Mouse (Mus musculus) kidney, embryonic 16.5 days (tissue): ENCODE measurements at regions not wholly inside any gene's neighbourhood (a gene's known extent, or its start where the extent isn't known, plus 50 kb on each side); places are given as distances from the start of the nearest gene placed in this dataset.

Experiments
- ATAC-seq: fragments of 200-750 bp; cut with Nextera tagmentation; 2 replicates; pipeline ENCODE4 v1.8.0; 2017; ENCODE audit warnings: moderate TSS enrichment; ENCODE audit not compliant: low FRiP score, low TSS enrichment
- H3K27ac ChIP-seq: fragments of 300-500 bp; sonication (generic); 2 replicates; pipeline ENCODE4 v1.5.1; 2014; ENCODE audit warnings: low read length
- H3K27me3 ChIP-seq: fragments of 300-500 bp; sonication (generic); 2 replicates; pipeline ENCODE4 v1.6.1; 2014; ENCODE audit warnings: low read length, control low read depth, mixed read lengths; ENCODE audit not compliant: insufficient read depth
- H3K36me3 ChIP-seq: fragments of 300-500 bp; sonication (generic); 2 replicates; pipeline ENCODE4 v1.6.1; 2014; ENCODE audit warnings: low read length, control low read depth, mixed read lengths; ENCODE audit not compliant: insufficient read depth
- H3K4me1 ChIP-seq: fragments of 300-500 bp; sonication (generic); 2 replicates; pipeline ENCODE4 v1.6.1; 2014; ENCODE audit warnings: low read length, control low read depth, mixed read lengths; ENCODE audit not compliant: insufficient read depth
- H3K4me2 ChIP-seq: fragments of 300-500 bp; sonication (generic); replicated peaks from 2 replicates; pipeline ENCODE4 v1.6.1; 2014; ENCODE audit warnings: low read depth, low read length
- H3K4me3 ChIP-seq: fragments of 300-500 bp; sonication (generic); 2 replicates; pipeline ENCODE4 v1.5.1; 2014; ENCODE audit warnings: mild to moderate bottlenecking, low read length
- H3K9ac ChIP-seq: fragments of 300-500 bp; sonication (generic); replicated peaks from 2 replicates; pipeline ENCODE4 v1.6.1; 2014; ENCODE audit warnings: low read length
- H3K9me3 ChIP-seq: fragments of 300-500 bp; sonication (generic); 2 replicates; pipeline ENCODE4 v1.6.1; 2016; ENCODE audit warnings: low read length, control low read depth
- WGBS: fragments of 180-500 bp; shearing (Covaris S2); extraction: QIAGEN DNeasy Blood & Tissue Kit; methylation state at CpG from one replicate; pipeline ENCODE4 v1.1.7; 2014; 5-methylcytosine and 5-hydroxymethylcytosine counted together

DNA sequence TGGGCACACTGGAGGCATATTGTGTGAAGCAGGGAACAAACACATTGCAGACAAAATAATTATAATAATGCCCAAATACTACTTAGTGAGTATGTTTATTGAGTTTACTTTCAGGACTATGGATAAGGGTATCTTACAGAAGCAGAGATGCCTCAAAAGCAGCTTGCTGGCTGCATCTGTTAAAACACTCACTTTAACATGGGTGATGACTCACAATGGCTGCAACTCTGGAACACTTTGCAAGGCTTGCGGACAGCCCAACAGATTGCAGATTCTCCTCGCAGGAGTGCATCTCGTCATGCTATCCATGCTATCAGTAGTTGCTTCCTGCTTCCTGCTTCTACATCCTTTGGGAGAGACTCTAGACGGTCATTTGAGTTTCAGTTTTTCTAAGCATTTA lies 373.2 kb upstream of the Arpp21 start:
- ATAC-seq, result no peak
- Histone ChIP-seq H3K4me3 (no peak overlapping the region), H3K9me3 (no peaks in the 10 kb centered on the region), H3K9ac (no peak overlapping the region), H3K27ac (no peak overlapping the region), H3K27me3 (no peaks in the 10 kb centered on the region), H3K4me2 (no peak overlapping the region), H3K36me3 (no peaks in the 10 kb centered on the region), H3K4me1 (no peaks in the 10 kb centered on the region)
- 75% methylated on average over 4 of the region's 4 CpGs for WGBS

DNA sequence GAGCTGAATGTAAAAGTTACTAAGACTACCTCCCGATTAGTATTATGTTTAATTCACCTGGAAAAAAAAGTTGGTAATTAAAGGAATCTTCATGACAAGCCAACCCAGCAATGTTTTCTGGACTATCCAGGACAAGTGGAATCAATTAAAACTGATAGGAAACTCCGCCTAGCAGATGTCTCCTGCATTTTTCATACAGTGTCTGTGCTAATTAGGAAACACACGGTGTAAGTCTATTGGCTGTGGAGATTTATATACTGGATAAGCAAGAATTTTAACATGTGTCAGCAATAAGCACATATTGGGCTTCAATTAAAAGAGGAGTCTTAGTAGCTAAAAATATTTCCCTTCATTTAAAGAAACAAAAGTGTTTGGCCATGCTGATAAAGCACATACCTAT lies 371.5 kb upstream of the Arpp21 start:
- ATAC-seq, result no peak
- Histone ChIP-seq H3K4me3 (no peak overlapping the region), H3K36me3 (no peaks in the 10 kb centered on the region), H3K9me3 (no peaks in the 10 kb centered on the region), H3K27me3 (no peaks in the 10 kb centered on the region), H3K27ac (no peak overlapping the region), H3K4me1 (no peaks in the 10 kb centered on the region), H3K4me2 (no peak overlapping the region), H3K9ac (no peak overlapping the region)
- 76% methylated on average over 3 of the region's 3 CpGs for WGBS

DNA sequence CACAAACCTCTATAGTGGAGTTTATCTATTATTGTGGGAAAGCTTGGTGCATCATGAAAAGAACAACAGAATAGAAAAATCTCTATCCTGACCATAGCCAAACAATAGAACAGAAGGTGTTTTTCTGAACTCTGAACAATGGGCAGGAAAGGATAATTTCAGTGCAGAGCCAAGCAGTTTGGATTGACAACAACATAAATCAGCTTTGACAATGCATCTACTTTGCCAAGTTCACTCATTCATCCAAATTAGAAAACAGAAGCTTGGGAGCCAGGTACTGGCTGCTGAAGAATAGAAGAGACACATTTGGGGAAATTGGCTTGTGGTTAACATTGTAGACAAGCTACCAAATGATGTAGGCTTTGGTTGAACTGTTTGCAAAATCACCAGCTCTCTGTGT lies 360.0 kb upstream of the Arpp21 start:
- no peaks in the 10 kb centered on the region for H3K27me3 ChIP-seq
- no peak overlapping the region for H3K27ac ChIP-seq
- H3K4me1 ChIP-seq, result no peaks in the 10 kb centered on the region
- no peaks in the 10 kb centered on the region for H3K9me3 ChIP-seq
- H3K9ac ChIP-seq, result no peak overlapping the region
- no peak overlapping the region for H3K4me2 ChIP-seq
- no peak overlapping the region for H3K4me3 ChIP-seq
- no peaks in the 10 kb centered on the region for H3K36me3 ChIP-seq
- ATAC-seq, result no peak

DNA sequence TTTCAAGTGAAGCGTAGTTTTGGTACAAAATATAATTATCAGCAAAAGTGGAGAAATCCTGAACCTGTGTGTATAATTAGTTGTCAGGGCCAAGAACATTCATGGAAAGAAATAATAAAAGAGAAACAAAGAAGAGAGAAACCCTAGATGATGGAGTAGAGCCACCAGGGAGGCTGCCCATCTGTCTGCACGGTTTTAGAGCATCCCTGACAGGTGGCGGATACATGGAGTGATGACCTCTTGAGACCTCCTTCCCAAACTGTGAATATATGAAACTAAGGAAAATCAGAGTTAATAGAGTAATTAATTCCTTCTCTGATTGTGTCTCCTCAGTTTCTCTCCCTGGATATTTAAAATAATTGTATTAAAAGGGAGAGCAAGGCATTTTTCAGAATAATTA lies 354.5 kb upstream of the Arpp21 start:
- no peak overlapping the region for H3K9ac ChIP-seq
- H3K27ac ChIP-seq, result no peak overlapping the region
- no peak overlapping the region for H3K4me2 ChIP-seq
- ATAC-seq, result no peak
- H3K4me1 ChIP-seq, result no peaks in the 10 kb centered on the region
- H3K36me3 ChIP-seq, result no peaks in the 10 kb centered on the region
- no peaks in the 10 kb centered on the region for H3K27me3 ChIP-seq
- WGBS, result 69% methylated on average over 3 of the region's 3 CpGs
- H3K9me3 ChIP-seq, result no peaks in the 10 kb centered on the region
- H3K4me3 ChIP-seq, result no peak overlapping the region

DNA sequence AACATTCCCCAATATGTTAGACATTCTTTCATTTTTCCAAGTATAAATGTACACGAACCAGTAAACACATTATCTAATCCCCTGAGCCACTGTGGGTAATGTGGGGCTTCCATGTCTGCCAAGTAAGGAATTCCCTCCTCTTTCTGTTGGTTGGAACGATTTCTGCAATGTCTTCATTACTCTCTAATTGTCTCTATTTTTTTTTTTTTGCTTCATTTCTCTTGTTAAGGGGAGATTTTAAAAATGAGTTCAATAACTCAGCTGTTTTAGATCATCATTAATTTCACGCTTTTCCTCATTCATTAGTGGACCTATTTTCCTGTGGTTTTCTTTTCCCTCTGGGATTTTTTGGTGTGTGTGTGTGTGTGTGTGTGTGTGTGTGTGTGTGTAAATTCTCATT lies 337.6 kb upstream of the Arpp21 start:
- WGBS, result 82% methylated on average over 3 of the region's 3 CpGs
- no peak for ATAC-seq
- H3K9me3 ChIP-seq, result no peaks in the 10 kb centered on the region
- H3K4me3 ChIP-seq, result no peak overlapping the region
- no peaks in the 10 kb centered on the region for H3K4me1 ChIP-seq
- no peaks in the 10 kb centered on the region for H3K36me3 ChIP-seq
- H3K27ac ChIP-seq, result no peak overlapping the region
- no peak overlapping the region for H3K9ac ChIP-seq
- H3K4me2 ChIP-seq, result no peak overlapping the region
- H3K27me3 ChIP-seq, result no peaks in the 10 kb centered on the region

DNA sequence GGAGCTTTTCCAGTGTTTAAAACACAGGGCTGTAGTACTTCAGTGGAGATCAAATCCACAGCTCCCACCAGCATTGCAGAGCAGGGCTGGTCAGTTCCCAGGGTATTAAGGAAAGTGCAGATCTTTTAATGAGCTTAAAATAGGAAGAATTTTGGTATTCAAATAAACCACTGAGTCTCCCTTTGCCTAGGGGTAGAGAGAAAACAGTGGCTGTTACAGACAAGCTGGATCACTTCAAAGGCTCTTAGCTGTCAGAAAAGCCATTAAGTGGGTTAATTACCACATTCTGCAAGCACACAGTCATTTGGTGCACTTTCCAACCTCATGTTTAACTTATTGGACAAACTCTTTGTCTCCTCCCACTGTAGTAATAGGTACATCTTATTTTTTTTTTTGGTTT lies 325.6 kb upstream of the Arpp21 start:
- H3K9ac ChIP-seq, result no peak overlapping the region
- H3K4me3 ChIP-seq, result no peak overlapping the region
- ATAC-seq, result no peak
- no peaks in the 10 kb centered on the region for H3K27me3 ChIP-seq
- H3K4me2 ChIP-seq, result no peak overlapping the region
- no peaks in the 10 kb centered on the region for H3K9me3 ChIP-seq
- no peaks in the 10 kb centered on the region for H3K36me3 ChIP-seq
- no peak overlapping the region for H3K27ac ChIP-seq
- H3K4me1 ChIP-seq, result no peaks in the 10 kb centered on the region

DNA sequence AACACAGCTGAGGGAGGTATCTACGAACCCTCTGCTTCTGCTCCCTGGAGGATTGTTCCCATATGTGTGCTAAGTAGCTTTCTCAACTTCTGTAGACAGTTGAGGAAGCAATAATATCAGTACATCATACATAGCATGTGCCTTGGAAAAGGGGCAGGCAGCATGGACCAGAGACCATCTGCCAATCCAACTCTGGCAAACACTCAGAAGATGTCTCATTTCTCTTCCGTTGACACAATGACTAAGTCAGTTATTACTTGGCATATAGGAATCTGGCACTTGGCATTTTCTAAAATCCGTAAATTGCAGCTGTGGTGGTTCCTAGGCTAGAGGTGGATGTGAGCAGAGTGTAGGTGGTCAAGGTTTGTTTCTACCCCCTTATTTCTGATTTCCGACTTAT lies 324.5 kb upstream of the Arpp21 start:
- Histone ChIP-seq H3K36me3 (no peaks in the 10 kb centered on the region), H3K27ac (no peak overlapping the region), H3K9me3 (no peaks in the 10 kb centered on the region), H3K9ac (no peak overlapping the region), H3K4me3 (no peak overlapping the region), H3K27me3 (no peaks in the 10 kb centered on the region), H3K4me2 (no peak overlapping the region), H3K4me1 (no peaks in the 10 kb centered on the region)
- WGBS, result 89% methylated on average over 4 of the region's 4 CpGs
- ATAC-seq, result no peak

DNA sequence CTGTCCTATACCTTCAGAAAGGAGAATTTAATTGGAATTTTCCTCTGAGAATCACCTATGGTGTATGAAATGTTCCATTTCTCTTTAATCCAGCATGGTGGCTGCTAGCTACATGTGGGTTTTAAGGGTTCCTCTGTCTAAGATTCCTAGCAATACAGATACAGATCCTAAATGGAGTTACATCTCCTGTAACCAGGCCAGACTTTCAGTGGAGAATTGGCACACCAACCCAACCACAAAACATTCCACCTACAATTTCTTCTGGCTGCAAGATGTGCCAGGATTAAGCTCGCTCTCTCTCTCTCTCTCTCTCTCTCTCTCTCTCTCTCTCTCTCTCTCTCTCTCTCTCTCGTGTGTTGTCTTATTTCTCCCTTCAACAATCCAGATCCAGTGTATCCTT lies 302.2 kb upstream of the Arpp21 start:
- 78% methylated on average over 2 of the region's 2 CpGs for WGBS
- no peak overlapping the region for H3K4me2 ChIP-seq
- no peaks in the 10 kb centered on the region for H3K27me3 ChIP-seq
- H3K4me3 ChIP-seq, result no peak overlapping the region
- H3K27ac ChIP-seq, result no peak overlapping the region
- no peaks in the 10 kb centered on the region for H3K36me3 ChIP-seq
- no peaks in the 10 kb centered on the region for H3K9me3 ChIP-seq
- no peaks in the 10 kb centered on the region for H3K4me1 ChIP-seq
- no peak overlapping the region for H3K9ac ChIP-seq
- no peak for ATAC-seq

DNA sequence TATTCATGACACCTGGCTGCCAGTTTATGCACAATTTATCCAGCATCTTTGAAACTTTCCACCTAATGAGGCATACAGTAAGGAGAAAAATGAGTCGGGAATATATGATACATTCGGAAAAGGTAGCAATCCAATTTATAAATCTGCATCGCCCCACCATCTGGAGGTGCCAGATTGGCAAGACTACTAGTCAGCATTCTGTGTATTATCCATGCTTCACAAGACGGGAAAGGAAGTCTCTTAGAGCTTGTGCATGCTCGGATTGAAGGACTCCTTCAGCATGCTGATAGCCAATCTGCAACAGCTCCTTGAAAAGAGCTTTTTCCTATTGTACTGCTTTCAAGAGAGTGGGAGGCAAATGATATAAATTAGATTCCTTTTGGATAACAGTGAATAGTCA lies 289.6 kb upstream of the Arpp21 start:
- no peaks in the 10 kb centered on the region for H3K27me3 ChIP-seq
- no peak overlapping the region for H3K4me2 ChIP-seq
- H3K27ac ChIP-seq, result no peak overlapping the region
- WGBS, result 88% methylated on average over 5 of the region's 5 CpGs
- H3K4me1 ChIP-seq, result no peaks in the 10 kb centered on the region
- no peak overlapping the region for H3K4me3 ChIP-seq
- H3K36me3 ChIP-seq, result no peaks in the 10 kb centered on the region
- H3K9me3 ChIP-seq, result no peaks in the 10 kb centered on the region
- no peak overlapping the region for H3K9ac ChIP-seq
- ATAC-seq, result no peak

DNA sequence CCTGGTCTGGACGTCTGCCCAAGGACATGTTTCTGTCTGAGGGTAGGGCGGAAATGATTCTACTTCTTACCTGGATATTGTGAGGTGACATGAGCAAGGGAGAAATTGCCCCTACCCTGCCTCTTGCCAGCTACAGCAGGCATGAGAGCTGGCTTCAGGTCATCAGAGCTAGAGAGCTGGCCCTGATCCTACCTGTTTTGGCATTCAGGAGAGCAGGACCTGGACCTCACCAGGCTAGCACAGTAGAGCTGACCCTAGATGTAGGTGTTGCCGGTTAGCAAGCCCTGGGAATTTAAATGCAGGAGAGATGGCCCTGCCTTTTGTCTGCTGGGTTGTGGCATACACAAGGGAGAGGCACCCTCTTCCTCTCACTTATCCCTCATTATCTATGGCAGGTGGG lies 287.5 kb upstream of the Arpp21 start:
- no peak for ATAC-seq
- no peaks in the 10 kb centered on the region for H3K4me1 ChIP-seq
- H3K4me3 ChIP-seq, result no peak overlapping the region
- no peaks in the 10 kb centered on the region for H3K27me3 ChIP-seq
- H3K36me3 ChIP-seq, result no peaks in the 10 kb centered on the region
- no peaks in the 10 kb centered on the region for H3K9me3 ChIP-seq
- 83% methylated on average over 3 of the region's 3 CpGs for WGBS
- no peak overlapping the region for H3K27ac ChIP-seq
- no peak overlapping the region for H3K4me2 ChIP-seq
- H3K9ac ChIP-seq, result no peak overlapping the region

DNA sequence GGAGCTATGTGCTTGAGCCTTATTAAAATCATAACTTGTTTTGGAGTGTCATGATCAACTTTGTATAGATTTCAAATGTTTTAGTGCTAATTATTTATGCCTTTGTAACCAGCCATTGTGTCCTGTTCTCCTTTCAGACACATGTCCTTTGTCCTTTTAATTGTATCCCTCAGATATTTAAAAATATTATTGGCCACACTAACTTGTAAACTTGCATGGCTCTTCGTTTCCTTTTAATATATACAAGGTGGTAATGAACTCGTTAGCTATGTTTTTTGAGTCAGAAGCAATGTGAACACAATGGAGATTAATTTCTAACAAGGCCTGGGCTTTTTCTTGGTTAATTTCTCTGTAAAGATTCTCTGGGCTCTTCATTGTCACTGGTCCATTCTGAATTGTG lies 275.0 kb upstream of the Arpp21 start:
- no peak overlapping the region for H3K4me2 ChIP-seq
- H3K36me3 ChIP-seq, result no peaks in the 10 kb centered on the region
- H3K4me1 ChIP-seq, result no peaks in the 10 kb centered on the region
- H3K9ac ChIP-seq, result no peak overlapping the region
- no peak overlapping the region for H3K27ac ChIP-seq
- no peaks in the 10 kb centered on the region for H3K9me3 ChIP-seq
- H3K27me3 ChIP-seq, result no peaks in the 10 kb centered on the region
- ATAC-seq, result no peak
- H3K4me3 ChIP-seq, result no peak overlapping the region
- WGBS, result 85% methylated on average over 2 of the region's 2 CpGs
